Mouse (Mus musculus) heart, embryonic 10.5 days (tissue): ENCODE data around the gene Hoxd4. TPM values are rescaled to one million over a fixed set of nuclear protein-coding genes. Genes with fewer than 3 reads are reported as not detected.

Experiments used
- DNase-seq: peaks from one replicate; pipeline ENCODE4 v3.0.0-alpha.2; 2017; ENCODE audit warnings: low spot score
- H3K27ac ChIP-seq: fragments of 300-500 bp; sonication (generic); 2 replicates; pipeline ENCODE4 v1.5.1; 2016; ENCODE audit warnings: mild to moderate bottlenecking
- H3K27me3 ChIP-seq: fragments of 300-500 bp; sonication (generic); 2 replicates; pipeline ENCODE4 v1.6.1; 2016; ENCODE audit warnings: mild to moderate bottlenecking; ENCODE audit not compliant: poor library complexity, insufficient read depth, severe bottlenecking
- H3K36me3 ChIP-seq: fragments of 300-500 bp; sonication (generic); 2 replicates; pipeline ENCODE4 v1.6.1; 2016; ENCODE audit warnings: mild to moderate bottlenecking, moderate library complexity
- H3K4me1 ChIP-seq: fragments of 300-500 bp; sonication (generic); 2 replicates; pipeline ENCODE4 v1.6.1; 2016; ENCODE audit warnings: mild to moderate bottlenecking
- H3K4me3 ChIP-seq: fragments of 300-500 bp; sonication (generic); 2 replicates; pipeline ENCODE4 v1.5.1; 2016; ENCODE audit warnings: mild to moderate bottlenecking, moderate library complexity
- H3K9me3 ChIP-seq: fragments of 300-500 bp; sonication (generic); 2 replicates; pipeline ENCODE4 v1.6.1; 2016; ENCODE audit warnings: mild to moderate bottlenecking, moderate library complexity
- WGBS: fragments of 180-500 bp; shearing (Covaris S2); methylation state at CpG from one replicate; pipeline ENCODE4 v1.1.7; 2016; 5-methylcytosine and 5-hydroxymethylcytosine counted together
- polyA plus RNA-seq: library from polyadenylated mRNA; unstranded; fragments of >200 nt; fragmentation: Nextera tagmentation; extraction: Ambion mirVana; gene quantifications from 2 replicates; pipeline ENCODE4 v1.2.1, GENCODE M21; 2016

Hoxd4 gene
- polyA plus RNA-seq, 1 experiment from 2014 or later = 0.29 TPM

GRCm38 (mm10) chr2:74706393-74706960 lies 5.3 kb upstream of the Hoxd4 start:
- Histone ChIP-seq H3K4me3 (no peak overlapping the region), H3K36me3 (no peaks in the 10 kb centered on the region), H3K4me1 (peaks cover 12% of the 10 kb centered on the region), H3K27me3 (peaks cover 99% of the 10 kb centered on the region), H3K27ac (no peak overlapping the region), H3K9me3 (no peaks in the 10 kb centered on the region)
- 1% methylated on average over 13 of the region's 13 CpGs for WGBS
- no peak for DNase-seq

- no peak overlapping the region for H3K4me3 ChIP-seq
- H3K4me1 ChIP-seq = peaks cover 19% of the 10 kb centered on the region
- no peaks in the 10 kb centered on the region for H3K36me3 ChIP-seq
- no peak for DNase-seq
- WGBS = 7% methylated on average over 7 of the region's 7 CpGs
- H3K9me3 ChIP-seq = no peaks in the 10 kb centered on the region
- no peak overlapping the region for H3K27ac ChIP-seq
- peaks cover 99% of the 10 kb centered on the region for H3K27me3 ChIP-seq
Measured at GRCm38 (mm10) chr2:74707599-74707998, 4.1 kb upstream of the Hoxd4 start.

- no peak for DNase-seq
- Histone ChIP-seq H3K4me3 (no peak overlapping the region), H3K9me3 (no peaks in the 10 kb centered on the region), H3K36me3 (no peaks in the 10 kb centered on the region), H3K4me1 (peaks cover 19% of the 10 kb centered on the region), H3K27me3 (peaks cover 99% of the 10 kb centered on the region), H3K27ac (no peak overlapping the region)
- WGBS = 8% methylated on average over 4 of the region's 4 CpGs
Measured at GRCm38 (mm10) chr2:74708676-74709075, 3.1 kb upstream of the Hoxd4 start.

- H3K27ac ChIP-seq = no peak overlapping the region
- H3K4me3 ChIP-seq = no peak overlapping the region
- H3K9me3 ChIP-seq = no peaks in the 10 kb centered on the region
- H3K27me3 ChIP-seq = peaks cover 99% of the 10 kb centered on the region
- WGBS = 7% methylated on average over 5 of the region's 5 CpGs
- no peaks in the 10 kb centered on the region for H3K36me3 ChIP-seq
- peaks cover 16% of the 10 kb centered on the region for H3K4me1 ChIP-seq
- DNase-seq = no peak
Measured at GRCm38 (mm10) chr2:74709465-74710419, 2.0 kb upstream of the Hoxd4 start.

- Histone ChIP-seq H3K27ac (no peak overlapping the region), H3K36me3 (no peaks in the 10 kb centered on the region), H3K9me3 (no peaks in the 10 kb centered on the region), H3K4me3 (peak overlapping the region; percentile 24; the same call in 1 of the 2 replicates), H3K4me1 (peaks cover 13% of the 10 kb centered on the region), H3K27me3 (peaks cover 99% of the 10 kb centered on the region)
- DNase-seq = no peak
- WGBS = under 1% methylated on average over 16 of the region's 16 CpGs
Measured at GRCm38 (mm10) chr2:74710929-74711543, 693 bp upstream of the Hoxd4 start.

GRCm38 (mm10) chr2:74713239-74714150 lies 1.8 kb downstream of the Hoxd4 start:
- 7% methylated on average over 19 of the region's 19 CpGs for WGBS
- peaks cover 100% of the 10 kb centered on the region for H3K27me3 ChIP-seq
- no peak overlapping the region for H3K4me3 ChIP-seq
- no peaks in the 10 kb centered on the region for H3K36me3 ChIP-seq
- no peak overlapping the region for H3K27ac ChIP-seq
- no peaks in the 10 kb centered on the region for H3K9me3 ChIP-seq
- H3K4me1 ChIP-seq = peaks cover 13% of the 10 kb centered on the region
- DNase-seq = no peak

GRCm38 (mm10) chr2:74714156-74714789 lies 2.5 kb downstream of the Hoxd4 start:
- no peak overlapping the region for H3K27ac ChIP-seq
- no peak overlapping the region for H3K4me3 ChIP-seq
- H3K36me3 ChIP-seq = no peaks in the 10 kb centered on the region
- peaks cover 13% of the 10 kb centered on the region for H3K4me1 ChIP-seq
- WGBS = 4% methylated on average over 18 of the region's 18 CpGs
- H3K27me3 ChIP-seq = peaks cover 100% of the 10 kb centered on the region
- no peaks in the 10 kb centered on the region for H3K9me3 ChIP-seq
- DNase-seq = no peak

- H3K4me1 ChIP-seq = peaks cover 13% of the 10 kb centered on the region
- no peaks in the 10 kb centered on the region for H3K9me3 ChIP-seq
- H3K4me3 ChIP-seq = no peak overlapping the region
- H3K27ac ChIP-seq = no peak overlapping the region
- DNase-seq = no peak
- under 1% methylated on average over 14 of the region's 14 CpGs for WGBS
- H3K27me3 ChIP-seq = peaks cover 100% of the 10 kb centered on the region
- H3K36me3 ChIP-seq = no peaks in the 10 kb centered on the region
Measured at GRCm38 (mm10) chr2:74714881-74715280, 3.2 kb downstream of the Hoxd4 start.

GRCm38 (mm10) chr2:74715504-74716241 lies 3.9 kb downstream of the Hoxd4 start:
- Histone ChIP-seq H3K27me3 (peaks cover 100% of the 10 kb centered on the region), H3K4me3 (peak overlapping the region; percentile 44), H3K4me1 (peaks cover 13% of the 10 kb centered on the region), H3K9me3 (no peaks in the 10 kb centered on the region), H3K27ac (no peak overlapping the region), H3K36me3 (no peaks in the 10 kb centered on the region)
- 2% methylated on average over 26 of the region's 26 CpGs for WGBS
- peak; percentile 91 for DNase-seq

GRCm38 (mm10) chr2:74720384-74720783 lies 8.7 kb downstream of the Hoxd4 start:
- DNase-seq = no peak
- H3K9me3 ChIP-seq = no peaks in the 10 kb centered on the region
- no peaks in the 10 kb centered on the region for H3K36me3 ChIP-seq
- H3K27me3 ChIP-seq = peaks cover 100% of the 10 kb centered on the region
- H3K4me3 ChIP-seq = no peak overlapping the region
- no peak overlapping the region for H3K27ac ChIP-seq
- peaks cover 6% of the 10 kb centered on the region; the same call in 1 of the 2 replicates for H3K4me1 ChIP-seq
- WGBS = 8% methylated on average over 2 of the region's 2 CpGs

GRCm38 (mm10) chr2:74720955-74721491 lies 9.3 kb downstream of the Hoxd4 start:
- WGBS = 8% methylated on average over 5 of the region's 5 CpGs
- DNase-seq = no peak
- Histone ChIP-seq H3K4me3 (no peak overlapping the region), H3K27ac (no peak overlapping the region), H3K27me3 (peaks cover 100% of the 10 kb centered on the region), H3K9me3 (no peaks in the 10 kb centered on the region), H3K36me3 (no peaks in the 10 kb centered on the region), H3K4me1 (peaks cover 4% of the 10 kb centered on the region; the same call in 1 of the 2 replicates)
